Mouse (Mus musculus) fat pad, adult 2 months (tissue): ENCODE data around the gene Cfap161.

ENCODE experiments used
- DNase-seq: peaks from one replicate; pipeline ENCODE4 v3.0.0-alpha.2; 2011; ENCODE audit warnings: low read depth, low spot score; ENCODE audit errors: extremely low read depth

Gene Cfap161

DNA sequence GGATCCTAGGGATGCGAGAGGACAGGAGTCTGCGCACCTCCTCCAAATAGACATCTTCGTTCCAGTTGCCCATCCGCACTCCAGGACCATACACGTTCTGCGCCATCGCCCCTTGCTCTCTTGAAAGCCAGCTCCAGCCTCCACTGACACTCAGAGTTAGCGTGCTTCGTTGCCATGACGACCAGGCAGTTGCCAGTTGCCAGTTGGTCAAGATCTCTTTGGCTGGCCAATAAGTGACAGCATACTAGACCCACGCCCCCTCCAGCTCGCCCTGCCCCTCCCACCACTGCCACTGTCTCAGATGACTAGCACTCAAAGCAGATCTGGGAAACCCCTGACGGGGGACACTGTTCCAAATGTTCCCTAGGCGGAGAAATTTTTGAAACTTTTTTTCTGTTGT is at the start of gene Cfap161:
TSS of gene Cfap161 (minus strand) at position 176 of the 400 bp plus-strand sequence.
- no peak for DNase-seq

DNA sequence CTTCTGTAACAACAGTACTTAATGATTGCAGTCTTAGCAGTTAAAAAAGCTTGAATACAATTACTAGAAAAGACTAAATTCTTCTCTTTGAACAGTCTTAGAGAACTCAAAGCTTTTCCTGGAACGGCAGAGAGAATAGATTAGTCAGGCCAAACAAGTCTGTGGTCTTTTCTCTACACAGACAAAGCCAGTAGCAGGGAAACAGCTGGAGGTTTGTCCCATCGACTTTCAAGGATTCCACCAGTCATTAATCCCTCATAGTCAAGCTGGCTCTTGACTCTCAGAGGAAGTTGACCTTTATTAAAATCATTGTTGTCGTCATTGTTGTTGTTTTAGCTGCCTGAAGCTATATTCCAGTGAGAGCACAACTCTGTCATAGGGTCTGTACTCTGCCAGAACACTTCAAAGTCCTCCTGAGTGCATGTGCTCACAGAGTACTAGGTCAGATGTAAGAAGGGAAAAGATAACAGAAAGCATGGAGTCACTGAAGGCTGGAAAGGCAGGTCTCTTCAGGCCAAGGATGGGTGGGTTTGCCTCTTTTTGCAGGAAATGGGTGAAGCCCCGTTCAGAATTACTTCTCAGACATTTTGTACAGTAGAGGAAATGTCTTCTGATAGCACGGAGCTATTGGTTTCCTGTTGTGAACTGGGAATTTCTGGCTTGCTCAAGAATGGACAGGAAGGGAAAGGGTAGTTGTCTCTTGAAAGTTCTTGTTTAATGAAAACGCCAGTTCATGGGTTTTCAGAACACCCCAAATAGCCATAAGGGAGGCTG is 48.0 kb upstream of the Cfap161 start:
- DNase-seq: no peak

DNA sequence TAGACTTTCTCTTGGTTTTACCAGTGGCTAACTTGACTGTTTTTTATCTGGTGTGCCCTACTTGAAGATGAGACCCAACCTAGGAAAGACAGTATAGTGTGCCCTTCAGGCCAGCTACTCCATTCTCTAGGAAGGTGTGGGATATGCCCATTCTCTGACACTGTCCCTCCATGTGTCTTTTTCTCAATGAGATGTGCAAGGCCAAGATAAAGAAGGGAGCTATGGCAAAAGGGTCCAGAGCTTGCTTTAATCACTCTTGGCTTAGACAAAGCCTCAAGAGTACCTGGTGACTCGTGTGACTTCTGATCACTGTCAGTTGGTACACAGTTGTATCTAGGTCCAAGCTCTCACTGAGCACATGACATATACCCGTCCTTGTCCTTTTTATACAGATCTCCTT is 45.4 kb upstream of the Cfap161 start:
- DNase-seq: no peak

DNA sequence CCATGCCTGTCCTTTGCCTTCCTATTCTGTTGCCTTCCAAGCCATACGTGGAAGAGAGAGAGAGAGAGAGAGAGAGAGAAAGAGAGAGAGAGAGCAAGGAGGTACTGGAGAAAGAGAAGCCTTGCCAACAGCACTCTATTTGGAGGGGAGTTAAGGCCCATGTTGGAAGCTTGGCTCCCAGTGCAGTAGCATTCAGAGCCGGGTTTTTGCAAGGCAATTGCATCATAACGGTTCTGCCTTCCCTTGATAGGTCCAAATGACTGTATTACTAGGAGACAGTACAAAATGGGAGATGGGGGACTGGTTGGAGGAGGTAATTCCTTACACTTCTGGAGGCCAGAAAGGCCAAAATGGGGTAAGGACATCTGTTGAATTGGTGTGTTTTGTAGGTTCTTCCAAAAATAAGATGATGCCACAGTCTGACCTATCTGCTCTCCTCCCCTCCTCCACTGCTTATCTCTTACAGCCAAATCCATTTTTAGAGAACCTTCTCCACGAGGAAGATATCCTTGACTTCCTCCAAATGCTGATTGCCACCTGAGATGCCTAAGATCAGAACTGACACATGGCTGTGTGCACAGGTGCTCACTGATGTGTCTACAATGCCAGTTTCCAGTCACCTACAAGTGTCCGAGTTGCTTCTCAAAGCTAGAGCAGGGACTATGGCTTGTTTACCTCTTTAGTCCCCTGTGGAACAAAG is 44.0 kb upstream of the Cfap161 start:
- DNase-seq: no peak

DNA sequence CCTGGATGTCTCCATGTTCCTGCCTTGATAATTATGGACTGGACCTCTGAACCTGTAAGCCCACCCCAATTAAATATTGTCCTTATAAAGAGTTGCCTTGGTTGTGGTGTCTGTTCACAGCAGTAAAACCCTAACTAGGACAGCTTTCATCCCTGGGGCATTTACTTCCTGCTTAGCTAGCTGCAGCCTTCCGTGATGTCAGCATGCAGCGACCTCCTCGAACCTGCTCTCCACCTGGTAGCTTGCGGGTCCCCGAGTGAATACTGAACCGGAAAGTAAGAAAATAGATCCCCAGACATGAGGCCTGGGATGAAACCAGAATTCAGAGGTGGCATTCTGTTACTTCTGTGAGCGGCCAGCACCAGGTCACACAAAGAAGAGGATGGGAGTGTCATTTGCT is 34.7 kb upstream of the Cfap161 start:
- no peak for DNase-seq

DNA sequence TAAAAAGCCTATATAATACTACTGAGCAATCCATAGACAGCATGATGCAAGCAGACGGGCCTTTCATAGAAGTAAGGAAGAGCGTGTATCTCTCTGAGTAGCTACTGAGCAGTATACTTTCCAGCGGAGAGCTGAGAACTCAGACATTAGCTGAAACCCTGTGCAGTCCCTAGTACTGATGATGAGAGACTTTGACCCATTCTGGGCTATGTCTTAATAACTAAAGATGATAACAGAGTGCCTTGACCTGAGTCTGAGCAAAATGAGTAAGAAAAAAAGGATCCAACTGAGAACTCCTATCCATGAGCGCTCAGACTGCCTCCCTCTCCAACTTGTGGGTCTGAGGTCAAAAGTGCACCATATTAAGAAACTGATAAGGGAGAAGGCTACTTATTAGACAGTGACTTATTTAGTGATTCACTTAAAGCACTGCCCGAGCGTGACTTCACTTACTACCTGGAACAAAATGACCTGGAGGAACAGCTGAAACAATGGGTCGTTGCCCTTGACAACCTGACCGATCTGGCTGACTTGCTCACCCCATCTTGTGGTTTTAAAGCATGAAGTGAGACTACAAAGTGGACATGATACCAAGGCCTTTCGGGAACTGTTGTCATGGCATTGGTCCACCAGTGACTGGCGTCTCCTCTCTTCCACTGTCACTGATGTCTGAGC is 32.9 kb upstream of the Cfap161 start:
- DNase-seq: no peak

DNA sequence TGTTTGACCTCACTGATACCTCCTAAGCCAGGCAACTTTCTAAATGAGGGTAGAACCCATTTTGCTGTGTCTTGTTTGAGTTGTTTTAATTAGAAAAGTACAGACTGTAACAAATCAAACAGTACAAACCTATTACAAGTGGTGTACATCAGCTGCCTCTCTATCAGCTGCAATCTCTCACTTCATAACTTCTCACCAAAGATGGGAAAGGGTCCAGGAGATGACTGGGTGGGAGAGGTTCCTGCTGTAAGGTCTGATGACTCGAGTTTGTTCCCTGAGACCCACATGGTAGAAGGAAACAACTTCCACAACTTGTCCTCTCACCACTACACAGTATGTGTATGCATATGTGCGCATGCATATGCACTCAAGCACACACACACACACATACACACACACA is 32.1 kb upstream of the Cfap161 start:
- DNase-seq: no peak

DNA sequence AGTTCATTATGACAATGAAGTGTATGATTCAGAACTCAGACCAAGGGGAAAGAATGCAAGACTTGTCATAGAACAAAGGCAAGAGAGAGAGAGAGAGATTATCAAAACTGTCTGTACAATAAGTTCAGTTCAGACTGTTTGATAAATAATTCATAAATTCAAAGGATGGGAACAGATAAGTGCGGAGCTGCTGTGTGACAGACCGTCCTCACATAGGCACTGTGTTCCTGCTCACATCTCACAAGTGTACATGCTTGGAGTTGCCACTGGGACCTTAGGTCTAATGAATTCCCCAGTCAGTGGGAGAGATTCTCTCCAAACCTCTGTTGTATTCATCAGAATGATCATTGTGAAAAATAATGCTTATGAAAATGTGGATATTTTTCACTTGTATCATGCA is 27.3 kb upstream of the Cfap161 start:
- no peak for DNase-seq

DNA sequence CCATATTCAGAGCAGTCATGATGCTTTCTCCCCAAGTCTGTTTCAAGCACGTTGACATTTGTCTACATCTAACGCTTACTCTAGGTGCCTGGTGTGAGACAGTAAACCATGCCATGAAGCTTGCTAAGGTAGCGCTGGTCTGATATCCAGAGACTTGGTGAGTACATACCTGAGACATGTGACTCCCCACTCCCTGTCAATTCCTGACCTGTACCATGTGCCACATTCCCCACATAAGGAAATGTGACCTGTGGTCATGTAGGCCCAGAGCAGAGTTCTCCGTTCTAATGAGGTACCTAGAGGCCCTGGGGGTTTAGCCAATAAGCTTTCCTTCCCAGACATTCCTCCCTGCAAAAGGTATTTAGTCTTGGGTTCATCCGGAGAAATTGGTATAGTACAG is 22.2 kb upstream of the Cfap161 start:
- no peak for DNase-seq

DNA sequence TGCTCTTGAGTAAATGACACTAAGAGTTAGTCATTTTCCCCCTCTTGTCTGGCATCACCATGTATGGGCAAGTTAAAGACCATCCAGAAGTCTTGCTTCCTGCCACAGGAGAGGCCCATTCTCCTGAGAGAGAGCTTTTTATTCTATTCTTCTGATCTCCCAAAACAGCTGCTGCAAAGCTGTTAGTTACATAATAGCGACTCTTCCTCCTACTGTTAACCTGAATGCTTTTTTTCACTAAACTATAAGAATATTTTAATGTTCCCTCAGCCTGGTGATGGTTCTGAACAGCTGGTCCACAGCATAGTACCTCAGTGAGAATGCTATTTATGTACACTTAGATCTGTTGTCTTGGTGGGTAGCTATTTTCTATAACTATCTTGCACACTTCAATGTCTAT is 21.0 kb upstream of the Cfap161 start:
- no peak for DNase-seq

DNA sequence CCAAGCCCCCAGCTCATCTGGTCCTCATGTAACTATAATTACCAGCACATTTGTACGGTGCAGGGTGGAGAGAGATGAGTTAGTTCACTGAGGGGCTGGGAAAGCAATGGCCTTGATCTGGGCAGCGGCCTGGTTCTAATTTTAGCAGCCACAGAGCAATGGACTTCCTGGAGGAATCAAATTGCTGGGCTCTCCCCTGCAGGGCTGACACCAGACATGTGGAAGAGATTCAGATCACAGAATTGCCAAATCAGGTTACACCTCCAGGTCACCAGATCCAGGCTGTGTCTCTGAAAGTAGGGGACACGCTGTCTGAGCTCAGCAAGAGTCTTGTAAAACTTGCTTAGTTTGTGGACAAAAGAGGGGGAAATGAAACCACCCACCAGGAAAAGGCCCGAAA is 19.3 kb upstream of the Cfap161 start:
- DNase-seq: no peak

DNA sequence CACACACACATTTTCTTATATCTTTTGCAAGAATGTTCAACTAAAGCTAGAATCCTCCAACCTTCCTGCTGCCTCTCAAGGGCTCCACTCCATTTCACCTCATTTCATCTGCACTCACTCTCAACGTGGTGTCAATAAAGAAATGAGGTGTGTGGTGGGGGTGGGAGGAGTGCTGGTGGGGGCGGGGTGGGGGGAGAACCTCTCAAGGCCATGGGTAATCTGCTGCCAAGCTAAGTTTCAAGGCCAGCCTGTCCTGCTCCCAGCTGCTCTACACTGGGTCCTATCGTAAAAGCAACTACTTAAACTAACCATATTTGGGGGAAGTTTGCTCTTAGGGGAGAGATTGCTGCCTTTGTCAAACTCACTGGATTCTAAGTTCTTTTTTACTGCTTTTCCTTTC is 18.8 kb upstream of the Cfap161 start:
- no peak for DNase-seq

DNA sequence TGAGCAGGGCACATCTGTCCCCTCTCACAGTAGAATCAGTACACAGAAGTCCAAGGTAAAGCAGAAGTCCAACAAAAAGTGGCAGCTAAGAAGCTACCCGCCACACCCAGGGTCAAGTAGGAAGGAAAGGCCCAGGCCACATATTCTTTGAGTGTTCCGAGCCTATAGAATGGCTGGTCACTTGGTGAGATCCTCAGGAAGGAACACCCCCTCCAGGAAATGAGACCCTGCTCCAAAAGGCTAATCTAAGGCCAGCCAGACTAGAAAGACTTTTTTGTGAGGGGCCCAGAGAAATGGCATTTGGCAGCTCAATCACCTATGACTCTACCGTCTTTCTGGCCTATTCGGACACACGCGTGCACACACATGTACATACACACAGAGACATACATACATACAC is 18.3 kb upstream of the Cfap161 start:
- no peak for DNase-seq

DNA sequence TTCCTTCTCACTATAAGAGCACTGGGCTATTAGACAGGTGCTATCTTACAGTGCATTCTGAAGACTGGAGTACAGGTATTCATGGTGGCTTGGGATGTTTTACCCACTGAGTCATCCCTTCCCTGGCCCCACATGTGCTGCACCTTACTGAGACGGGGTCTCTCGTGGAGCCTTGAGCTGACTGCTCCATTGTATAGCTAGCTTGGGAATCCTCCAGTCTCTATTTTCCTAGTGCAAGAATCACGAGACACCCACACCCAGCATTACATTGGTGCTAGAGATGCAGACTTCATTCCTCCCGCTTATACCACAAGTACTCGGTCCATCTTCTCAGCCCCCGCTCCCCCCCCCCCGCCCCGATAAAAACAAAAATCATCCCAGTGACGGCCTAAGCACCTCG is 17.9 kb upstream of the Cfap161 start:
- no peak for DNase-seq

DNA sequence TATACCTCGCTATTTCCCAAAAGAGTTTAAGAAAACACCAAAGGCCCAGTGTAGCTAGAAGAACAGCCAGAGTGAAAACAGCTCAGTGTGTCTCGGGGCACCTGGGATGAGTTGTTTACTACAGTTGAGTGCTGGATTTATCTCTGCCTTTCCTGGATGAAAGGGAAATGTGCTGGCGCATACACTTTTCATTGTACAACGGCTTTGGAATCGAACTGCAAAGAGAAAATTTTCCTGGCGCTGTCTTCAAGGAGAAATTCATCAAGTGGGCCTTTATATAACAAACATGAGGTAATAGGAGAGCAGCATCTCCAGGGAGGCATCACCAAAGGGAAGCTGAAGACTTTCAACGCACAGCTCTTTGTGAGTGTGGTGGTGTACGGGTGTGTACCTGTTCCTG is 17.2 kb upstream of the Cfap161 start:
- no peak for DNase-seq

DNA sequence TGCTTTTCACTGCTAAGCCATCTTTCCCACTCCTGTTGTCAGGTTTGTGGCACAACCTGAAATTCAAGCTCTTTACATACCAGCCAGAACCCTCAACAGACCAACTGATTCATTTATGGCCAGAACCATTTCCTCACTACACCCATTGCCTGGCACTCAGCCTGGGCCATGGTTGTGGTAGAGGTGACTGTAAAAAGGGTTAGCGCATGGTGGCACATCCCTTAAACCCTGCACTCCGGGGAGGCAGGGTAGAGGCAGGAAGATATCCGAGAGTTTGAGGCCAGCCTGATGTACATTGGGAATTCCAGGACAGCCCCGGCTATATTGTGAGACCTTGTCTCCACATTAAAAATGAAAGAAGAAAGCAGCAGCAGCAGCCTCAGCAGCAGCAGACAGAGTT is 16.8 kb upstream of the Cfap161 start:
- DNase-seq: no peak

DNA sequence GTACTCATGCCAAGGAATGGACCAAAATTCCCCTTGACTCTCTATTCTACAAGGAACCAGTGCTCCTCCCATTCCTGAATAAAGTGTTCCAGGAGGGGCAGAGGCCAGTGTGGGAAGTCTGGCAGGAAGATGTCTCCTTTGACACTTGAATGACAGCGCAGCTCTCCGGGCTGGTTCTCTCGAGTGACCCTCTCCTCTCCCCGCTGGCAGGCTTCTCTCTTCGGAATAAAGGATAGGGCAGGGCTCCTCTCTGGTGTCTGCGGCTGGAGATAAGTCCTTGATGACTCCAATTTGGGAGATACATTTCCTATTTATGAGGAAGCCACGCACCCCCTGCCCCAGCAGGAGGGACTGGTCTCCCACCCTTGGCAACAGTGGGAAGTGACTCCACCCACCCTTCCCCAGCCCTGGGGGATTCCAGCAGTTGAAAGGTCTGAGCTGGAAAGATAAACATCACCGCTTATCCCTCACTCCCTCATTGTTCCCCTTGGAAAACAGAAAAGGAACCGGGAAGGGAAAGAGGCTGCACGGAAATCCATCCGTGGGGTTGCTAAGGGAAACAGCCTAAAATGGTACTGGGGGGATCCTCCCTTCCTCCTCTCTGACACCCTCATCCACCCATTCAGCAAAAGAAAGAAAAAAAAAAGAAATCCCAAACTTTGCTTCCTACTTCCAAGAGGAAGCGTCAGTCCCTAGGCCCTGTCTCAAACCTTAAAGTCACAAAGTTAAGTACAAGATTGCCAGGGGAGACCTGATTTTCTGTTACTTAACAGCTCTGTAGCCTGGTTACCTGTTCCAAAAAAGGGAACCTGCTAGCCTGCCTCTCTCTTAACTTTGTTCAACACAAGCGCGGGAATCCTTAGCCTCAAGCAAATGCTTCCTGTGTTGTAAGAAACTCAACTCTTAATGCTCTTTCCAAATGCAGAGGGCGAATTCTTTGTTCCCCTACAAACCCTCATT is 15.7 kb upstream of the Cfap161 start:
- DNase-seq: peak; percentile 7

DNA sequence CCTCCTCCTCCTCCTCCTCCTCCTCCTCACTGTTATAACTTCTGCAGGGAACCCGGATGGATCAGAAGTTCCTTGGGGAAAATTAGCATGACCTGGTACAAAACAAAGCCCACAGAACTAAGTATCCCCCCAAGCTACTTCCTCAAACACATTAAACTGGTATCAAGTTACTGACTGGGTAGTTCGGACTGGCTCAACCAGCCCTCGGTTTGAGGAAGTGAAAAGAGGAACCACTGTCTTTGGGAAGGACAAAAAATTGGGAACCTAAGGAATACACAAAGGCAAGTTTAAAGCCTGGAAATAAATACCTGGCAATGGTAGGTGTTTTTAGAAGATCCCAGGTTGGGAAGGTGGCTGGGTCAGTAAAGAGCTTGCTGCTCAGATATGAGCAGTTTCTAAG is 15.0 kb upstream of the Cfap161 start:
- DNase-seq: no peak

DNA sequence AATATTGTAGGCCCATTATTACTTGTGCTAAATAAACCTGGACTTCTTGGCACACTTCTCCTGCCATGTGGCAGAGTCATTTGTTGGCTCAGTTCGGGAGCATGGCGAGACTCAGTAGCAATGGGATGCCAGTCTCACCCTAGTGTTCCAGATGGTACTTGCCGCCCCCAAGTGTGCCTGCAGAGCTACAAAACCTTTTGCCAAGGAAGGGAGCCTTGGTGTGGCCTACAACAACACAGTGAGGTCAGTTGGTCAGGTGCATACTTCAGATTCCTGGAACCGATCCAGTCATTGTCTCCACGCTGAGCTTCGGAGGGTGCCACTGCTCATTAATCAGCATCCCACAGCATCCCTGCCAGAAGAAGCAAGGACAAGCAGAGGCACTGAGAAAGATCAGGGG is 14.4 kb upstream of the Cfap161 start:
- DNase-seq: no peak

DNA sequence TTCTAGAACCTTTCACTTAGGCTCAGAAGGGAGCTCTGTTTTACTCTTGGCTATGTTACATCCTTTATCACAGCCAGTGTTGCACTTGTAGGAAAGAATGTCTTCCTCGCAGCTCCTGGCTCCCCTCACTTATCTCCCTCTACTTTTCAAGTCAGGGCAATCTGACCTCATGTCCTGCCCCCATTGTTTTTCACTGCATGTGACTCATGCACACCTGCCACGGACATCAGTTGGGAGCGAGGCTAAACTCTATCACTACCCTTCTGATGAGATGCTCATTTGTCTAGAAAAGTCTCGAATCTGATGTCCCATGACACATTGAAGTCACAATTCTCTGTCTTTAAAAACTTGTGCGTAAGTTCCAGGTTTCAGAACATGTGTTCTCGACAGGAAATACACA is 12.3 kb upstream of the Cfap161 start:
- DNase-seq: no peak

DNA sequence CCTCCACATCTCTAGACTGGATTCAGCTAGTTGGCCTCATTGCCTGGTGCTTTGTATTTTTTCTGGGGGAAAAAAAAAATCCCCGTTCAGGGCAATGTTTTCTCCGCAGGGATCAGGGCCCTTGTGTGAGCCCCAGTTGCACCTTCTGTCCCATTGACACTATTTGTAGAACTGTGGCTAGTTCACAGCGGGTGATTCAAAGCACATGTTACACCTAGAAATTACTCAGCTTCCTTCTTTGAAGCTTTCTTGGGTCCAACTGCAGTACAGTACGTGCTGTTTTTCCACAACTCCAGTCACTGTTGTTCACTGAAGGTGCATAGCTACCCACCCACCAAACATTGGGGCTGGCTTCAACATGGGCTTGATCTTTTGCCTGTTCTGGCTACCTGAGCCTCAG is 9.1 kb upstream of the Cfap161 start:
- DNase-seq: no peak
